Mouse (Mus musculus) thymus, postnatal 4 days (tissue): ENCODE data around the gene Taldo1.

Experiments used
- DNase-seq: peaks from one replicate; pipeline ENCODE4 v3.0.0; 2021

The Taldo1 gene

DNA sequence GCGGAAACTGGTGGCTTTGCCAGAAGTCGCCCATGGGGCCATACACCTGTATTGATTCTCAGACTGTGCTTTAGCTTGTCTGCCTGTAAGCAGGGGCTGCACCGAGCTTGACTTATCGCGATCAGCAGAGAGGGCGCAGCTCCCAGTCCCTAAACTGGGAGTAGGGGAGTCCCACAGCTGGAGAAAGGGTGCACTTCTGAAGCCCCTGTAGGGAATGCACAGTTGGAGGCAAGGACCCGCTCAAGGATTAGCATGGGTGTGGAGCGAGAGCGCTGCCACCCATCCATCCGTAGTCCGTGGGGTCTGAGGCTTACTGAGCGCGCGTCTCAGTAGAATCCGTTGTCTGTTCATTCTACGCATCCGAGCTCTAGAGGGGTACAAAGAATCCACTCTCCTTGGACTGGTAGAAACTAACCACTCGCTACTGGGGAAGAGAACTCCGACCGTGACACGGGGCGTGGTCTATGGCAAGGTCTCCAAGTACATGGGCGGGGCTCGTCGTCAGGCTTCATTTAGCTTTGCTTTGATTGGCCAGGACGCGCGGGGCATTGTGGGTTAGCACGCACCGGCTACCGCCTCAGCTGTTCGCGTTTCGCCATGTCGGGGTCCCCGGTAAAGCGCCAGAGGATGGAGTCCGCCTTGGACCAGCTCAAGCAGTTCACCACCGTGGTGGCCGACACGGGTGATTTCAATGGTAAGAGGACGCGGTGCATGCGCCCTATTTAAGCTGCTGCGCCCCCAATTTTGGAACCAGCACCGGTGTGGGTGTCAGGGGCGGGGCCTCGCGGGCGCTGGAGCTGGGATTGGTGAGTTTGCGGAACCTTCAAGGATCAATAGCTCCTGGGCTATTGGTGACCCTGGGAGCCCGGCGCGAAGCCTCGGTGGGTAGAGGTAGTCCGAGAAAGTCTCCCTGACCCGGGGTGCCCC is at the start of gene Taldo1:
Taldo1 (plus strand) TSS at position 575 of the 927 bp plus-strand sequence.
- DNase-seq, result peak; percentile 99

GRCm38 (mm10) chr7:141343230-141343629 is 48.8 kb upstream of the Taldo1 start:
- DNase-seq, result no peak

GRCm38 (mm10) chr7:141343696-141344095 is 48.3 kb upstream of the Taldo1 start:
- DNase-seq, result no peak

- DNase-seq, result no peak
These were observed 47.2 kb upstream of the Taldo1 start for GRCm38 (mm10) chr7:141344787-141345186.

DNA sequence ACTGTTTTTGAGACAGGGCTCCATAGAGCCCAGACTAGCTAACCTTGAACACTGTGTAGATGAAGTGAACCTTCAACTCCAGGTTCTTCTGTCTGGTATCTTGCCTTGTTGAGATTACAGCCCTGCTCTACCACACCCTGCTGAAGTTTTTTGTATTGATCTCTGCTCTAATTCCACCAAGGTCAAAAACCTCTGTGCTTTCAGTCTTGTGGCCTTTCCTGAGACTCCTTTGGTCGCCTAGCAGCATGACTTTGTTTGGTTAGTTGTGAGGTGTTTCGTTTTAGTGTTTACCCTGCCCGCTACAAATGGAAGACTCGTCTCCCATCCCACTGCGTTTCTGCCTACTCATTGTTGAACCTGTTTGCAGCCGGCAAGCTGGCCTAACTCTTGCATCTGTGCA is 40.9 kb upstream of the Taldo1 start:
- DNase-seq, result no peak

DNA sequence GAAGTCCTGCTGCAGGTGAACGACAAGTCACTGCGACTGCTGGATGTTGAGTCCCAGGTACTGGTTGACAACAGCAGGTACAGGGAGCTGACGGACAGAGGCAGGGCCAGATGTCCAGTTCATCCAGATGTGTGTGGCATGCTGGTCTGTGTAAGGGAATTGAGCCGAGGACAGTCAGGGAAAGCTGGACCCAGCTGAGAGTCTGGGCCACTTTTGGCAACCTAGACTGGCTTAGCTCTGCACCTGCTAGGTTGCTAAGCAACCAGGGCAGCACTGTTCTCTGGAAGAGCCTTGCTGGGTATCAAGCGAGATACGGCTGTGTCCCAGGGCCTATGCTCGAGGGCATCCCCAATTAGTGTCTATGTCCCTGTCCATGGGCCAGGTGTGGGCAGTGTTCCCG is 36.9 kb upstream of the Taldo1 start:
- no peak for DNase-seq

GRCm38 (mm10) chr7:141355626-141356326 is 36.2 kb upstream of the Taldo1 start:
- DNase-seq, result peak; percentile 52

DNA sequence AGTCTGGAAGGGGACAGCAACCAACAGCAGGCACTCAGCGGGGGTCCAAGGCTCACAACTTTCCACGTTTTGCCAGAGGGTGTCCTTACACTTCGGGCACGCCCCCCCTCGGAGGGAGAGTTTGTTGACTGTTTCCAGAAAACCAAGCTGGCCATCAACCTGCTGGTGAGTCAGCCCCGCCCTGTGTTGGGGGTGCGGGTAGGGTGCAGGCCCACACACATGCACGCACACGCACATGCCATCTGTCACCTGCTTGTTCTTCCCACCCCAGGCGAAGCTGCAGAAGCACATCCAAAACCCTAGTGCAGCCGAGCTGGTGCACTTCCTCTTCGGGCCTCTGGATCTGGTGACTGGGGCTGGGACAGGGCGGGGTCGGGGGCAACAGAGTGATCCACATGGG is 35.0 kb upstream of the Taldo1 start:
- DNase-seq, result no peak

DNA sequence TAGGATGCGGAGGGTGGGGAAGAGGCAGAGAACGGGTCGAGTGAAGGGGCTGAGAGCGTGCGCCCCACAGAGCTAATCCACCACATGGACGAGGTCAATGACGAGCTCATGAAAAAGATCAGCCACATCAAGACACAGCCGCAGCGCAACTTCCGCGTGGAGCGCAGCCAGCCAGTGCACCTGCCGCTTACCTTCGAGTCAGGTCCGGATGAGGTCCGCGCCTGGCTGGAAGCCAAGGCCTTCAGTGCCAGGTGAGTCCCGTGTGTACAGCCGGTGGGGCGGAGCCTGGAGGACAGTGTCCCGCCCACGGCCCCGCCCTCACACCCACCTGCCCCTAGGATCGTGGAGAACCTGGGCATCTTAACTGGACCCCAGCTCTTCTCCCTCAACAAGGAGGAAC is 30.5 kb upstream of the Taldo1 start:
- DNase-seq, result peak; percentile 59

GRCm38 (mm10) chr7:141363106-141363751 is 28.8 kb upstream of the Taldo1 start:
- peak; percentile 76 for DNase-seq

DNA sequence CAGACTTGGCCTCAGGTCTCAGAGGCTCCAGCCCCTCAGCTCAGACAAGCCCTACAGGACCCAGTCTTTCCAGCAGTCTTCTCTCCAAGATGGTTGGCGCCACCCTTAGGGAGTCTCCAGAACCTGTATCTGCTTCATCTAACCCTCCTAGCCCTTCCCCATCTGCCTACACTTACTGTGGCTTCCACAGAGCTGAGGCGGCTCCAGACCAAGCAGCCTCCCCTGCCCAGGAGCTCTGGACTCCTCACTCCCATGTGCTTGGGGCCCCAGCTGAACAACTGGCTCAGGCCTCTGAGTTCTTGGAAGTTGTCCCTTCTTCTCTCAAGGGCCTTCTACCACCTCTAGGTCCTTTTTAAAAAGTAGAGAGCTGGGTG is 28.3 kb upstream of the Taldo1 start:
- no peak for DNase-seq

- no peak for DNase-seq
These were observed 27.5 kb upstream of the Taldo1 start for GRCm38 (mm10) chr7:141364349-141365048.

- no peak for DNase-seq
These were observed 27.0 kb upstream of the Taldo1 start for GRCm38 (mm10) chr7:141365049-141365445.

DNA sequence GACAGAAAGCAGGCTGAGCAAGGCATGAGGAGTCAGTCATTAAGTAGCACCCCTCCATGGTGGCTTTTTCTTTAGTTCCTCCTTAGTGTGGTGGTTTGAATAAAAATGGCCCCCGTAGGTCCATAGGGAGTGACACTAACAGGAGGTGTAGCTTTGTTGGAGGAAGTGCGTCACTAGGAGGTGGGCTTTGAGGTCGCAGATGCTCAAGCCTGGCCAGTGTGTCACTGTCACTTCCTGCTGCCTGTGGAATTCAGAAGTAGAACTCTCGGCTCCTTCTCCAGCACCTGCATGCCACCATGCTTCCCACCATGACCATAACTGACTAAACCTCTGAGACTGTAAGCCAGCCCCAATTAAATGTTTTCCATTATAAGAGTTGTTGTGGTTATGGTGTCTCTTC is 24.6 kb upstream of the Taldo1 start:
- DNase-seq, result no peak

- DNase-seq, result no peak
These were observed 22.1 kb upstream of the Taldo1 start for GRCm38 (mm10) chr7:141369918-141370317.

DNA sequence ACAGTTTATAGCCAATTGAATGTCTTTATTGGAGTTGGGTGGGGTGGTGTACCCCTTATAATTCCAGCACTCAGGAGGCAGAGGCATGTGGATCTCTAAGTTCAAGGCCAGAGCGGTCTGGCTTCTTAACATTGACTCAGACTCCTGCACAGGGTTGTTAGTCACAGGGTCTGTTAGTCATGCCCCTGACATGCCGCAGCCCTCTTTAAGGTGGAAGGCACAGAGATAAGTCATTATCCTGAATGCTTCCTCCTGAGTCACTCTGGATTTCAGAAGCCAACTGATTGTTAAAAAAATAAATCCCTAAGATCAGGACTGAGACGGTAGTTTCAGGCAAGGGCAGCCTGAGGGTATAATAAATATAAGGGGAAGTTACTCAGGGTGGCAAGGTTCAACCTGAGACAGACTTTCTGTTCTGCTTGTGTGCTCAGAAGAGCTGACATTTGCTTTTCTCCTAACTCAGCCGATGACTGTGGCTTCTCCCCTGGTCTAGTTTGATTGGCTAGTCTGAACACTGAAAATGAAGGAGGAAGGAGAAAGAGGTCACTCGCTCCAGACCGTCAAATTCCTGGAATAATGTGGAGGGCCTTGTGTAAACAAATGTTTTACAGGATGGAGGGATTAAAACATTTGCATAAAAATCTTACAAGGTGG is 19.9 kb upstream of the Taldo1 start:
- DNase-seq, result no peak

GRCm38 (mm10) chr7:141373611-141374010 is 18.4 kb upstream of the Taldo1 start:
- DNase-seq, result no peak

DNA sequence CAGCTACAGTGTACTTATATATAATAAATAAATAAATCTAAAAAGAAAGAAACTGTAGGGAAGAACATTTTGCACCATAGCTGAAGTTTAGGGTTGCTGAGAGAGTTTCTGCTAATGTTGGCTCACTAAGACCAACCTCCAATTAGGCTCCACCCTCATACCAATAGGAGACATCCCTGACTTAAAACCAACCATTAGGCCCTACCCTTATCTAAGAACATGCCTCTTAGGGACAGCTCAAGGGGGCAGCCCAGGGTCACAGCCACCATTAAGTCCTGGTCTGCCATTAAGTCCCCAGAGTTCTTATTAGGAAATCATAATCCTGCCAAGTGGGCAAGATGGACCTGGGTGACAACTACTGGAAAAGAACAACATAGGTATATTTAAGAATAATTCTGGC is 17.6 kb upstream of the Taldo1 start:
- DNase-seq, result no peak

GRCm38 (mm10) chr7:141379584-141379983 is 12.4 kb upstream of the Taldo1 start:
- no peak for DNase-seq

DNA sequence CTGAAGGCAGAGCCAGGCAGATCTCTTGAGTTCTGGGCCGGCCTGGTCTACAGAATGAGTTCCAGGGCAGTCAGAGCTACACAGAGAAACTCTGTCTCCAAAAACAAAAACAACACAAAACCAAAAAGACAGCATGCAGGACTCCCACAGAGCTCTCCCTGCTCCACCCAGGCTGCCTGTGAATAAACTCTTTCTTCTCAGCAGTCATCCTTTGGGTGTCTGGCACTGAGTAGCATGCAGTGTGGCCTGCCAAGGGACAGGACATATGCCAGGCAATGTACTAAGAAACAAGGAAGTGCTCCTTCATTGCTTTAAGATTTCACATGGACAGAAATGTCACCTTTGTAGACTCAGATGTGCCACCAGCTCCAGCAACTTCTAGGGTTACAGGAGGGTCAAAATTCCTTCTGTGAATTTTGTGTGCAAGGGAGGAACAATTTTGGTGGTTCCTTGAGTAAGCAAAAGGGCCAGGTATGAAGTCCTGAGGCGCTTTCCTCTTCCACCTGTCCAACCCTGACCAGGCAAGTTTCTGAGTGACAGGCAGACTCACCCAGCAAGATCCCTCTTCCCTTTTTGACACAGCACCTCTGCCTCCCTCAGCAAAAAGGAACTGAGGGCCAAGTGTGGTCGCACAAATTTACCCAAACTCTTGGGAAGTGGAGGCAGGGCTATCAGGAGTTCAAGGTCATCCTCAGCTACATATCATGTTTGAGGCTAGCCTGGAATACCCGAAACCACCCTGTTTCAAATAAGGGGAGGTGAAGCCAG is 10.7 kb upstream of the Taldo1 start:
- DNase-seq, result no peak

DNA sequence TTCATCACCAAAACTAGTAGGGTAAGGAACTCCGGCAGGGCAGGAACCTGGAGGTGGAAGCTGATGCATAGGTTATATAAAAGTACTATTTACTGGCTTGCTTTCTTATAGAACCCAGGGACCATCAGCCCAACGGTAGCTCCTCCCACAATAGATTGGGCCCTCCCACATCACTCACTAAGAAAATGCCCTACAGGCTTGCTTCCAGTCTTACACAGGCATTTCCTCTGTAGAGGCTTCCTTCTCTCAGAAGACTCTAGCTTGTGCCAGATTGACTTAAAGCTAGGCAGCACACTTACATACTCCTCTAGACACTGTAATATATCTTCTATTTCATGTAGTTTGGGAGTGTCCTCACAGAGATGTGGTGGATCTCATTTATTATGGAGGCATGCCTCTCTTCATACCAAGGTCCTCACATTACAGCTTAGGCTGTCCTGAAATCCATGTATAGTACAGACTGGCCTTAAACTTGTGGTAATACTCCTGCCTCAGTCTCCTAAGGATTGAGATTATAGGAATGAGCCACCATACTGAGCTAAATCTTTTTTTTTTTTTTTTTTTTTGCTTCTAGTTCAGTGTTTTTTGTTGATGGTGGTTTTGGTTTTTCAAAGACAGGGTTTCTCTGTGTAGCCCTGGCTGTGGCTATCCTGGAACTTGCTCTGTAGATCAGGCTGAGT is 4.1 kb upstream of the Taldo1 start:
- no peak for DNase-seq
